Mouse (Mus musculus) G1E (cell line): ENCODE measurements around the gene Kndc1.

ENCODE experiments used
- CTCF ChIP-seq: IDR thresholded peaks from 2 replicates; pipeline ENCODE4 v1.5.1; 2012; ENCODE audit warnings: low read depth, low read length, inconsistent platforms, mixed read lengths
- GATA1 ChIP-seq: IDR thresholded peaks from 2 replicates; pipeline ENCODE4 v1.6.1; 2012; ENCODE audit warnings: borderline replicate concordance, low read length, inconsistent platforms, mixed read lengths

DNA sequence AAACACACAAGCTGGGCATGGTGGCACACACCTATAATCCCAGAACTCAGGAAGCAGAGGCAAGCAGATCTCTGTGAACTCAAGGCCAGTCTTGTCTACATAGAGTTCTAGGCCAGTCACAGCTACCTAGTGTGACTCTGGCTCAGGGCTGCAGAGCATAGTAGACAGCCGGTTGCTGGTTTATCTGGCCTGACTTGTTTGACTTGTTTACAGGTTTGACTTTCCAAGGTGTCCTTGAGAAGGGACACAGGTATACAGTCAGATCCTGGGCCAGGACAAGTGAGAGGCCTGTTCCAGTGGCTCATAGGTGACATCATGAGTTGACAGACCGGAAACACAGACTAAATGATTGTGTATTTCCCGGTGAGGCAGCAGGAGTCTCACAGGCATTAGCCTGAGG, 42.6 kb downstream of the Kndc1 start:
- TF ChIP-seq CTCF (no peak), GATA1 (no peak)
